Mouse (Mus musculus): Measurements from ENCODE around the gene Lrrc1.

- TF ChIP-seq CTCF (conservative IDR thresholded peaks at IDR 0.05; ENCODE audit: low read length): no peak
- TF ChIP-seq NANOG (IDR thresholded peaks at IDR 0.05; ENCODE audit: borderline replicate concordance, low read length): no peak
These were observed 44.8 kb upstream of the Lrrc1 start for GRCm38 (mm10) chr9:77589496-77589895.
